Mouse (Mus musculus) midbrain, postnatal 0 days (tissue): ENCODE data around the gene Kif5a. TPM values are rescaled to one million over a fixed set of nuclear protein-coding genes. Genes with fewer than 3 reads are reported as not detected.
A peak's percentile ranks its signal among the peaks of the same experiment; 100 is the strongest.

Experiments used
- ATAC-seq: fragments of 200-750 bp; cut with Nextera tagmentation; 2 replicates; pipeline ENCODE4 v1.8.0; 2017; ENCODE audit warnings: moderate number of reproducible peaks, mild to moderate bottlenecking, moderate TSS enrichment, moderate library complexity; ENCODE audit not compliant: low FRiP score
- DNase-seq: peaks from one replicate; pipeline ENCODE4 v3.0.0-alpha.2; 2015; ENCODE audit warnings: low spot score
- H3K27ac ChIP-seq: fragments of 300-500 bp; sonication (generic); 2 replicates; pipeline ENCODE4 v1.5.1; 2014; ENCODE audit warnings: low read depth, mild to moderate bottlenecking, low read length, mixed read lengths
- H3K27me3 ChIP-seq: fragments of 300-500 bp; sonication (generic); 2 replicates; pipeline ENCODE4 v1.6.1; 2014; ENCODE audit warnings: low read length, control low read depth, mixed read lengths; ENCODE audit not compliant: insufficient read depth
- H3K36me3 ChIP-seq: fragments of 300-500 bp; sonication (generic); 2 replicates; pipeline ENCODE4 v1.6.1; 2014; ENCODE audit warnings: low read length, control low read depth, mixed read lengths; ENCODE audit not compliant: insufficient read depth
- H3K4me1 ChIP-seq: fragments of 300-500 bp; sonication (generic); 2 replicates; pipeline ENCODE4 v1.6.1; 2014; ENCODE audit warnings: mild to moderate bottlenecking, control low read depth, antibody characterized with exemption, low read length, mixed read lengths; ENCODE audit not compliant: insufficient read depth
- H3K4me2 ChIP-seq: fragments of 300-500 bp; sonication (generic); 2 replicates; pipeline ENCODE4 v1.6.1; 2014; ENCODE audit warnings: low read depth, mild to moderate bottlenecking, low read length, mixed read lengths; ENCODE audit not compliant: poor library complexity, severe bottlenecking
- H3K4me3 ChIP-seq: fragments of 300-500 bp; sonication (generic); 2 replicates; pipeline ENCODE4 v1.5.1; 2014; ENCODE audit warnings: low read depth, mild to moderate bottlenecking, low read length, moderate library complexity
- H3K9ac ChIP-seq: fragments of 300-500 bp; sonication (generic); replicated peaks from 2 replicates; pipeline ENCODE4 v1.6.1; 2014; ENCODE audit warnings: mild to moderate bottlenecking, low read length, moderate library complexity, mixed read lengths; ENCODE audit not compliant: poor library complexity, severe bottlenecking
- H3K9me3 ChIP-seq: fragments of 300-500 bp; sonication (generic); 2 replicates; pipeline ENCODE4 v1.6.1; 2016; ENCODE audit warnings: low read length, control low read depth
- CTCF ChIP-seq: IDR thresholded peaks from 2 replicates; pipeline ENCODE4 v1.5.1; 2016; ENCODE audit warnings: antibody characterized with exemption, mild to moderate bottlenecking
- WGBS: fragments of 180-500 bp; shearing (Covaris S2); extraction: QIAGEN DNeasy Blood & Tissue Kit; methylation state at CpG from one replicate; pipeline ENCODE4 v1.1.7; 2014; 5-methylcytosine and 5-hydroxymethylcytosine counted together
- polyA plus RNA-seq: library from polyadenylated mRNA; unstranded; fragments of >200 nt; fragmentation: Nextera tagmentation; extraction: Ambion mirVana; gene quantifications from 2 replicates; pipeline ENCODE4 v1.2.1, GENCODE M21; 2015
- total RNA-seq: library from RNA; depleted of rRNA; stranded (reverse); fragments of >200 nt; gene quantifications from 2 replicates; pipeline ENCODE4 v1.2.3, GENCODE M21; 2014

Kif5a gene
- total and polyA plus RNA-seq, 2 experiments from 2014 or later, result 102 to 249 TPM

GRCm38 (mm10) chr10:127210961-127211405 lies 52.2 kb downstream of the Kif5a start:
- ATAC-seq (peak; percentile 59), DNase-seq (no peak)
- no peak for TF ChIP-seq CTCF
- under 1% methylated on average over 22 of the region's 25 CpGs for WGBS
- no peaks in the 10 kb centered on the region for H3K27me3 ChIP-seq
- no peaks in the 10 kb centered on the region for H3K9me3 ChIP-seq
- H3K4me2 ChIP-seq, result peak overlapping the region; percentile 93
- H3K9ac ChIP-seq, result peak overlapping the region; percentile 85
- H3K36me3 ChIP-seq, result peaks cover 14% of the 10 kb centered on the region
- peak overlapping the region; percentile 84 for H3K4me3 ChIP-seq
- H3K4me1 ChIP-seq, result peaks cover 9% of the 10 kb centered on the region
- peak overlapping the region; percentile 74 for H3K27ac ChIP-seq

GRCm38 (mm10) chr10:127209928-127210570 lies 53.1 kb downstream of the Kif5a start:
- Histone ChIP-seq H3K9ac (peak overlapping the region; percentile 85), H3K27me3 (no peaks in the 10 kb centered on the region), H3K4me3 (peak overlapping the region; percentile 84; the same call in 1 of the 2 replicates), H3K4me2 (peak overlapping the region; percentile 93), H3K36me3 (peaks cover 23% of the 10 kb centered on the region), H3K27ac (no peak overlapping the region), H3K4me1 (peaks cover 9% of the 10 kb centered on the region), H3K9me3 (no peaks in the 10 kb centered on the region)
- ATAC-seq, result no peak
- WGBS, result 88% methylated on average over 13 of the region's 13 CpGs
- DNase-seq, result no peak
- TF ChIP-seq CTCF, result no peak

- peaks cover 9% of the 10 kb centered on the region for H3K4me1 ChIP-seq
- H3K27me3 ChIP-seq, result no peaks in the 10 kb centered on the region
- no peak for TF ChIP-seq CTCF
- peaks cover 30% of the 10 kb centered on the region for H3K36me3 ChIP-seq
- ATAC-seq, result no peak
- no peak for DNase-seq
- no peak overlapping the region for H3K9ac ChIP-seq
- WGBS, result 86% methylated on average over 4 of the region's 4 CpGs
- H3K9me3 ChIP-seq, result no peaks in the 10 kb centered on the region
- no peak overlapping the region for H3K27ac ChIP-seq
- no peak overlapping the region for H3K4me3 ChIP-seq
- H3K4me2 ChIP-seq, result no peak overlapping the region
Measured at GRCm38 (mm10) chr10:127208921-127209320, 54.2 kb downstream of the Kif5a start.

- no peak overlapping the region for H3K9ac ChIP-seq
- H3K27me3 ChIP-seq, result no peaks in the 10 kb centered on the region
- H3K4me2 ChIP-seq, result no peak overlapping the region
- H3K9me3 ChIP-seq, result no peaks in the 10 kb centered on the region
- no peak overlapping the region for H3K4me3 ChIP-seq
- H3K4me1 ChIP-seq, result peaks cover 3% of the 10 kb centered on the region
- TF ChIP-seq CTCF, result no peak
- DNase-seq (no peak), ATAC-seq (no peak)
- H3K36me3 ChIP-seq, result peaks cover 40% of the 10 kb centered on the region
- 94% methylated on average over 10 of the region's 10 CpGs for WGBS
- H3K27ac ChIP-seq, result no peak overlapping the region
Measured at GRCm38 (mm10) chr10:127205373-127205772, 57.8 kb downstream of the Kif5a start.

GRCm38 (mm10) chr10:127204589-127204988 lies 58.6 kb downstream of the Kif5a start:
- H3K4me1 ChIP-seq, result no peaks in the 10 kb centered on the region
- WGBS, result 91% methylated on average over 5 of the region's 5 CpGs

GRCm38 (mm10) chr10:127203106-127203505 lies 60.0 kb downstream of the Kif5a start:
- DNase-seq (no peak), ATAC-seq (no peak)
- 94% methylated on average over 3 of the region's 3 CpGs for WGBS
- no peak for TF ChIP-seq CTCF
- H3K9me3 ChIP-seq, result no peaks in the 10 kb centered on the region
- no peaks in the 10 kb centered on the region for H3K4me1 ChIP-seq
- no peak overlapping the region for H3K9ac ChIP-seq
- no peak overlapping the region for H3K27ac ChIP-seq
- H3K27me3 ChIP-seq, result no peaks in the 10 kb centered on the region
- no peak overlapping the region for H3K4me3 ChIP-seq
- no peak overlapping the region for H3K4me2 ChIP-seq
- H3K36me3 ChIP-seq, result peaks cover 52% of the 10 kb centered on the region

More at GRCm38 (mm10) chr10:127204589-127204988, 58.6 kb downstream of the Kif5a start:
- ATAC-seq (no peak), DNase-seq (no peak)
- Histone ChIP-seq H3K27ac (no peak overlapping the region), H3K9me3 (no peaks in the 10 kb centered on the region), H3K4me2 (no peak overlapping the region), H3K27me3 (no peaks in the 10 kb centered on the region), H3K36me3 (peaks cover 44% of the 10 kb centered on the region), H3K4me3 (no peak overlapping the region), H3K9ac (no peak overlapping the region)
- no peak for TF ChIP-seq CTCF
